Mouse (Mus musculus) bone marrow macrophage, adult 2 months (primary cell): Measurements from ENCODE around the gene Syt16.

Source experiments
- CTCF ChIP-seq: IDR thresholded peaks from 2 replicates; pipeline ENCODE4 v1.5.1; 2012; ENCODE audit warnings: low read depth, mild to moderate bottlenecking, low read length, moderate library complexity
- POLR2A ChIP-seq: IDR thresholded peaks from 2 replicates; pipeline ENCODE4 v1.6.1; 2012; ENCODE audit warnings: mild to moderate bottlenecking, low read depth, low read length, borderline replicate concordance

GRCm38 (mm10) chr12:74116825-74117224 is 119.4 kb downstream of the Syt16 start:
- no peak for TF ChIP-seq POLR2A
- no peak for TF ChIP-seq CTCF
